Mouse (Mus musculus): ENCODE measurements at regions not wholly inside any gene's neighbourhood (a gene's known extent, or its start where the extent isn't known, plus 50 kb on each side); places are given as distances from the start of the nearest gene placed in this dataset.

GRCm38 (mm10) chr3:81782921-81783541 is 149.4 kb upstream of the Ctso start:
- no peak for TF ChIP-seq CTCF (IDR thresholded peaks at IDR 0.05; ENCODE audit: borderline replicate concordance, insufficient read depth, low read length)
- TF ChIP-seq POLR2A (IDR thresholded peaks at IDR 0.05; ENCODE audit: low read depth, low read length) = no peak

All from embryonic fibroblast, embryonic 13.5 days (primary cell).